Mouse (Mus musculus): ENCODE measurements around the gene Sae1.
A peak's percentile ranks its signal among the peaks of the same experiment; 100 is the strongest.

DNA sequence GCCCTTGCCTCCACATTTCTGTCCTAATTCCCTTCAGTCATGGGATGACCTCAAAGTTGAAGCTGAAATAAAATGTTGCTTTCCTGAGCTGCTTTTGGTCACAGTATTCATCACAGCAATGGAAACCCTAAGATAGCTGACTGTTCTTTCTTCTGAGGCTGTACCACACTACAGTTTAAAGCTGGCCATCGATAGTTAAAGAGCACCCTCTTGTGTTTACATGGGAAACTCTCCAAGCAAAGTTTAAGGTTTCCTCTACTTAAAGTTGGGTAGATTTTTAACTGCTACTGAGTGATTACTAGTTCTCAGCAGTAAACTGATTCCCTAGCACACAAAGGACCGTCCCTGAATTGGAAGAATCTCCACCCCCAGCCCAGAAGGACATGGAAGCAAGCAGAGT, 13.9 kb downstream of the Sae1 start:
- TF ChIP-seq POLR2A (IDR thresholded peaks at IDR 0.05; ENCODE audit: borderline replicate concordance, extremely low read depth, low read depth, low read length) (no peak), CTCF (IDR thresholded peaks at IDR 0.05; ENCODE audit: insufficient read depth, low read length) (peak; percentile 32; the same call in 1 of the 2 replicates)

Measured in lung, adult 2 months (tissue).